Mouse (Mus musculus) kidney, postnatal 14 days (tissue): ENCODE data around the gene Prrc2a.

Source experiments
- DNase-seq: peaks from one replicate; pipeline ENCODE4 v3.0.0; 2022; ENCODE audit warnings: mixed read lengths

The Prrc2a gene

GRCm38 (mm10) chr17:35164568-35165450, at the start of gene Prrc2a:
Gene Prrc2a (minus strand): TSS chr17:35164897.
- DNase-seq: peak; percentile 99

- no peak for DNase-seq
Observed at GRCm38 (mm10) chr17:35213071-35213470, 48.4 kb upstream of the Prrc2a start.

GRCm38 (mm10) chr17:35210593-35210992, 45.9 kb upstream of the Prrc2a start:
- DNase-seq: no peak

- no peak for DNase-seq
Observed at GRCm38 (mm10) chr17:35209785-35210535, 45.3 kb upstream of the Prrc2a start.

- DNase-seq: no peak
Observed at GRCm38 (mm10) chr17:35205380-35205769, 40.7 kb upstream of the Prrc2a start.

GRCm38 (mm10) chr17:35204494-35205379, 40.0 kb upstream of the Prrc2a start, which contains the start of gene Lta:
Gene Lta (minus strand): TSS chr17:35205351.
- DNase-seq: no peak

GRCm38 (mm10) chr17:35202442-35202841, 37.7 kb upstream of the Prrc2a start:
- DNase-seq: no peak

GRCm38 (mm10) chr17:35201787-35202186, 37.1 kb upstream of the Prrc2a start, which contains the start of gene Tnf:
Gene Tnf (minus strand): TSS chr17:35202007.
- DNase-seq: peak; percentile 54

GRCm38 (mm10) chr17:35201128-35201527, 36.4 kb upstream of the Prrc2a start:
- DNase-seq: no peak

- no peak for DNase-seq
Observed at GRCm38 (mm10) chr17:35200398-35200797, 35.7 kb upstream of the Prrc2a start.

GRCm38 (mm10) chr17:35198946-35199345, 34.2 kb upstream of the Prrc2a start:
- DNase-seq: no peak

GRCm38 (mm10) chr17:35198029-35198428, 33.3 kb upstream of the Prrc2a start:
- no peak for DNase-seq

GRCm38 (mm10) chr17:35197126-35197525, 32.4 kb upstream of the Prrc2a start:
- no peak for DNase-seq

- DNase-seq: no peak
Observed at GRCm38 (mm10) chr17:35196321-35196641, 31.6 kb upstream of the Prrc2a start.

- peak; percentile 84 for DNase-seq
Observed at GRCm38 (mm10) chr17:35195631-35196320, 31.1 kb upstream of the Prrc2a start.

GRCm38 (mm10) chr17:35194844-35195630, 30.3 kb upstream of the Prrc2a start:
- DNase-seq: no peak

GRCm38 (mm10) chr17:35193881-35194843, 29.5 kb upstream of the Prrc2a start, which contains the start of gene Ltb:
Gene Ltb (plus strand): TSS chr17:35194439.
- no peak for DNase-seq

GRCm38 (mm10) chr17:35192924-35193323, 28.2 kb upstream of the Prrc2a start:
- no peak for DNase-seq

- DNase-seq: no peak
Observed at GRCm38 (mm10) chr17:35191723-35192122, 27.0 kb upstream of the Prrc2a start.

- DNase-seq: no peak
Observed at GRCm38 (mm10) chr17:35190096-35190495, 25.4 kb upstream of the Prrc2a start.
